Mouse (Mus musculus): ENCODE data around the gene Slc35f1. TPM values are rescaled to one million over a fixed set of nuclear protein-coding genes. Genes with fewer than 3 reads are reported as not detected.

Gene Slc35f1
- total and polyA plus RNA-seq, 3 experiments = 0.07 to 0.11 TPM; not detected in 1

DNA sequence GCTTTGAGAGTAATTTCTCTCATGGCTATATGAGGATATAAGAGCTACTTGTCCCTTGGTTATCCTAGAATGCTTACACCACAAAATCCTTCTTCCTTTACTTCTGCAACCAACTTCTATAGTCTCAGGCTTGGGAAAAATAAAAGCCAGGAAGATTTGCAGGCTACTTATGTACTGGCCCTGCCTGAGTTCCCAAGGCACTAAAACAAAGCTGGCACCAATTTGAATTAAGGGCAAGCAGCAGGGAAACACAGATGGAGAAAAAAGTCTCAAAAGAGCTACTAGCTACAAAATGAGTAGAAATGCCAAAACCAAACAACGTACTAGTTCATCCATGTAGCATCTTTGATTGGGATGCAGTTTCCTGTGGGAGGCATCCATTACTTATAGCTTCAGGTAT, 288.9 kb downstream of the Slc35f1 start:
- no peak for DNase-seq (ENCODE audit: extremely low read depth)
- Histone ChIP-seq H3K27ac (ENCODE audit: insufficient read depth, low read depth) (no peak overlapping the region), H3K79me2 (replicated peaks; ENCODE audit: control insufficient read depth, extremely low read depth, insufficient read depth, poor library complexity, severe bottlenecking) (no peaks in the 10 kb centered on the region; the same call in 1 of the 2 replicates), H3K4me3 (replicated peaks in 1 of 3; ENCODE audit: low read depth in 2 of 3, low read length in 2 of 3, poor library complexity in 1 of 3) (no peak overlapping the region), H3K9me3 (replicated peaks; ENCODE audit: low read length) (no peaks in the 10 kb centered on the region), H3K9ac (ENCODE audit: insufficient read depth, low read depth) (no peak overlapping the region), H3K4me2 (ENCODE audit: insufficient read depth, low read depth, poor library complexity, severe bottlenecking) (no peak overlapping the region), H3K36me3 (replicated peaks in 1 of 2; ENCODE audit: control insufficient read depth in 1 of 2, insufficient read depth in 1 of 2, low read length in 1 of 2) (no peaks in the 10 kb centered on the region), H3K27me3 (replicated peaks) (no peaks in the 10 kb centered on the region), H3K4me1 (ENCODE audit: control insufficient read depth in 1 of 2, insufficient read depth in 2 of 2) (peaks cover 0 to 6% of the 10 kb centered on the region in 2 experiments; a peak in 1 of 4 replicates)
- in situ Hi-C loops (cut with MboI; ENCODE audit: low pct_ligation_motif_present, low pct_unique_long_range_greater_than_20kb, low sequenced_read_pairs) (no loop called here), dilution Hi-C loops (cut with MboI; ENCODE audit: extremely low pct_ligation_motif_present, extremely low pct_unique_long_range_greater_than_20kb, low sequenced_read_pairs) (no loop called here)
- no peak for TF ChIP-seq CHD1 (IDR thresholded peaks at IDR 0.05; ENCODE audit: low read depth, low read length)
- TF ChIP-seq POLR2AphosphoS2 (IDR thresholded peaks at IDR 0.05; ENCODE audit: low read depth, low read length) = no peak

DNA sequence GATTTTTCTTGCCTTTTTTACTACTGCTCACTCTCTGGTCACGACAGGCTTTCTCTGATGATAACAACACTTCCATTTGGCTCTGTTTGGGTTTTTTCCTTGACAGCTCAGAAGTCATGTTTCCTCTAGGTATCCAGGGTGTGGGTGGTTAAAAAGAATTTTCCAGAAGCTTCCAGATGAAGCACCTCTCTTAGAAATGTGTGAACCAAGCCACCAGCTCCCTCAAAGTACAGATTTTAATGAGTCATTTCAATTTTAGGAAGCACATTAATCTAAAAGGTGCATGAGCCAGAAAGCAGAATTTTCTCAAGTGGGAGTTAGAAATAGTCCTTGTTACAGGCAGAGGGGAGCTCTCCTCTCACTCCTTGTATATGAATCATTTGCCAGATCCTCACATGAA, 292.5 kb downstream of the Slc35f1 start:
- dilution Hi-C loops (cut with MboI; ENCODE audit: extremely low pct_ligation_motif_present, extremely low pct_unique_long_range_greater_than_20kb, low sequenced_read_pairs) (no loop called here), in situ Hi-C loops (cut with MboI; ENCODE audit: low pct_ligation_motif_present, low pct_unique_long_range_greater_than_20kb, low sequenced_read_pairs) (no loop called here)
- no peak overlapping the region for H3K4me2 ChIP-seq (ENCODE audit: insufficient read depth, low read depth, poor library complexity, severe bottlenecking)
- peaks cover 0 to 6% of the 10 kb centered on the region in 2 experiments; a peak in 1 of 4 replicates for H3K4me1 ChIP-seq (ENCODE audit: control insufficient read depth in 1 of 2, insufficient read depth in 2 of 2)
- H3K27me3 ChIP-seq (replicated peaks) = no peaks in the 10 kb centered on the region
- no peaks in the 10 kb centered on the region; the same call in 1 of the 2 replicates for H3K79me2 ChIP-seq (replicated peaks; ENCODE audit: control insufficient read depth, extremely low read depth, insufficient read depth, poor library complexity, severe bottlenecking)
- TF ChIP-seq HCFC1 (IDR thresholded peaks at IDR 0.05; ENCODE audit: low read depth, low read length) = no peak
- no peak for TF ChIP-seq CTCF (conservative IDR thresholded peaks at IDR 0.05 in 1 of 2, IDR thresholded peaks at IDR 0.05 in 1 of 2; ENCODE audit: low read depth in 2 of 2, low read length in 2 of 2)
- TF ChIP-seq NRF1 (IDR thresholded peaks at IDR 0.05; ENCODE audit: low read depth, low read length) = no peak
- no peak for TF ChIP-seq SMC3 (IDR thresholded peaks at IDR 0.05; ENCODE audit: low read depth, low read length)
- no peak for TF ChIP-seq ETS1 (conservative IDR thresholded peaks at IDR 0.05; ENCODE audit: low read depth, low read length)
- no peak for TF ChIP-seq POLR2AphosphoS2 (IDR thresholded peaks at IDR 0.05; ENCODE audit: low read depth, low read length)
- no peak for TF ChIP-seq BHLHE40 (IDR thresholded peaks at IDR 0.05; ENCODE audit: low read depth, low read length)
- no peak for TF ChIP-seq USF1 (IDR thresholded peaks at IDR 0.05; ENCODE audit: low read depth, low read length)
- H3K4me3 ChIP-seq (replicated peaks in 1 of 3; ENCODE audit: low read depth in 2 of 3, low read length in 2 of 3, poor library complexity in 1 of 3) = no peak overlapping the region
- H3K36me3 ChIP-seq (replicated peaks in 1 of 2; ENCODE audit: control insufficient read depth in 1 of 2, insufficient read depth in 1 of 2, low read length in 1 of 2) = no peaks in the 10 kb centered on the region
- no peak overlapping the region for H3K27ac ChIP-seq (ENCODE audit: insufficient read depth, low read depth)
- H3K9ac ChIP-seq (ENCODE audit: insufficient read depth, low read depth) = no peak overlapping the region
- no peak for DNase-seq (ENCODE audit: extremely low read depth)
- H3K9me3 ChIP-seq (replicated peaks; ENCODE audit: low read length) = no peaks in the 10 kb centered on the region

DNA sequence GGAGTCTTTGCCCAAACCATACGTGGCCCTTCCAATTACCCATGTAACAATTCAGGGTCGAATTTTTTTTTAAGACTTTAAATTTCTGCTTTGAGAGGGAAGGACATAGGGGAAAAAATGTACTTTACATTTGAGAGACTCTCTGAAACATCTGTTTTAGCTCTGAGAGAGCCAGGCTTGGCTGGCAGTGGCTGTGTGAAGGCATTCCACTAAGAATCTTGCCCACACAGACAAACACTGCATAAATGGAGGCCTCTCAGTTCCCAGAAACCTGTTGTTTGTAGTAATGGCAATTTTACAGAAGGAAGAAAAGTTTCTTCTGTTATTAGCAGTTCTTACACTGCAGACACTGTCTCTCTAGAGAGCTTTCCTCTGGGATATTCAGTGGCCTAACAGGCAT, 301.9 kb downstream of the Slc35f1 start:
- no peak overlapping the region for H3K4me2 ChIP-seq (ENCODE audit: insufficient read depth, low read depth, poor library complexity, severe bottlenecking)
- no peak for TF ChIP-seq MAZ (IDR thresholded peaks at IDR 0.05; ENCODE audit: low read depth, low read length)
- TF ChIP-seq ZNF384 (IDR thresholded peaks at IDR 0.05; ENCODE audit: low read depth, low read length) = no peak
- no peak for TF ChIP-seq POLR2AphosphoS2 (IDR thresholded peaks at IDR 0.05; ENCODE audit: low read depth, low read length)
- TF ChIP-seq USF1 (IDR thresholded peaks at IDR 0.05; ENCODE audit: low read depth, low read length) = no peak
- no peak for TF ChIP-seq IRF4 (IDR thresholded peaks at IDR 0.05; ENCODE audit: low read depth, low read length)
- no peak for TF ChIP-seq ETS1 (conservative IDR thresholded peaks at IDR 0.05; ENCODE audit: low read depth, low read length)
- TF ChIP-seq SIN3A (IDR thresholded peaks at IDR 0.05; ENCODE audit: low read length) = no peak
- no peak for TF ChIP-seq ZKSCAN1 (IDR thresholded peaks at IDR 0.05; ENCODE audit: borderline replicate concordance, low read depth, low read length)
- no peak for TF ChIP-seq ZMIZ1 (IDR thresholded peaks at IDR 0.05; ENCODE audit: low read depth, low read length)
- TF ChIP-seq BHLHE40 (IDR thresholded peaks at IDR 0.05; ENCODE audit: low read depth, low read length) = no peak
- no peak for TF ChIP-seq SMC3 (IDR thresholded peaks at IDR 0.05; ENCODE audit: low read depth, low read length)
- TF ChIP-seq ELF1 (IDR thresholded peaks at IDR 0.05; ENCODE audit: low read depth, low read length) = no peak
- no peak for TF ChIP-seq TBP (conservative IDR thresholded peaks at IDR 0.05; ENCODE audit: low read depth, low read length)
- no peak for TF ChIP-seq EP300 (IDR thresholded peaks at IDR 0.05; ENCODE audit: low read length)
- TF ChIP-seq POLR2A (IDR thresholded peaks at IDR 0.05; ENCODE audit: low read depth, low read length) = no peak
- no peak for TF ChIP-seq HCFC1 (IDR thresholded peaks at IDR 0.05; ENCODE audit: low read depth, low read length)
- in situ Hi-C loops (cut with MboI; ENCODE audit: low pct_ligation_motif_present, low pct_unique_long_range_greater_than_20kb, low sequenced_read_pairs) (no loop called here), dilution Hi-C loops (cut with MboI; ENCODE audit: extremely low pct_ligation_motif_present, extremely low pct_unique_long_range_greater_than_20kb, low sequenced_read_pairs) (no loop called here)
- H3K79me2 ChIP-seq (replicated peaks; ENCODE audit: control insufficient read depth, extremely low read depth, insufficient read depth, poor library complexity, severe bottlenecking) = no peaks in the 10 kb centered on the region
- no peak overlapping the region for H3K9ac ChIP-seq (ENCODE audit: insufficient read depth, low read depth)
- H3K36me3 ChIP-seq (replicated peaks in 1 of 2; ENCODE audit: control insufficient read depth in 1 of 2, insufficient read depth in 1 of 2, low read length in 1 of 2) = no peaks in the 10 kb centered on the region
- H3K27me3 ChIP-seq (replicated peaks) = no peaks in the 10 kb centered on the region
- H3K4me1 ChIP-seq (ENCODE audit: control insufficient read depth in 1 of 2, insufficient read depth in 2 of 2) = no peaks in the 10 kb centered on the region
- no peak for DNase-seq (ENCODE audit: extremely low read depth)
- H3K4me3 ChIP-seq (replicated peaks in 1 of 3; ENCODE audit: low read depth in 2 of 3, low read length in 2 of 3, poor library complexity in 1 of 3) = no peak overlapping the region
- no peaks in the 10 kb centered on the region for H3K9me3 ChIP-seq (replicated peaks; ENCODE audit: low read length)
- no peak overlapping the region for H3K27ac ChIP-seq (ENCODE audit: insufficient read depth, low read depth)

Measured in CH12.LX (cell line).